Mouse (Mus musculus) gastrocnemius, adult 18-20 months (tissue): ENCODE measurements around the gene Camsap2. TPM values are rescaled to one million over a fixed set of nuclear protein-coding genes. Genes with fewer than 3 reads are reported as not detected.

Source experiments
- DNase-seq: peaks from one replicate; pipeline ENCODE4 v3.0.0; 2021; ENCODE audit warnings: low spot score
- total RNA-seq, 2 experiments: library from RNA; stranded (reverse); gene quantifications; 2 replicates each; pipeline ENCODE4 v1.2.3; 2021

The Camsap2 gene
- total RNA-seq, 2 experiments from 2014 or later, result 9.0 to 10.0 TPM

- peak; percentile 12 for DNase-seq
Measured at GRCm38 (mm10) chr1:136344768-136345453, 993 bp downstream of the Camsap2 start.

- DNase-seq, result no peak
Measured at GRCm38 (mm10) chr1:136344281-136344680, 1.6 kb downstream of the Camsap2 start.

- no peak for DNase-seq
Measured at GRCm38 (mm10) chr1:136343727-136344126, 2.2 kb downstream of the Camsap2 start.

- no peak for DNase-seq
Measured at GRCm38 (mm10) chr1:136340541-136340940, 5.4 kb downstream of the Camsap2 start.

GRCm38 (mm10) chr1:136334743-136335142, 11.2 kb downstream of the Camsap2 start:
- no peak for DNase-seq

GRCm38 (mm10) chr1:136333512-136333911, 12.4 kb downstream of the Camsap2 start:
- DNase-seq, result no peak

GRCm38 (mm10) chr1:136333071-136333470, 12.8 kb downstream of the Camsap2 start:
- DNase-seq, result no peak

- no peak for DNase-seq
Measured at GRCm38 (mm10) chr1:136331836-136332235, 14.1 kb downstream of the Camsap2 start.

- DNase-seq, result no peak
Measured at GRCm38 (mm10) chr1:136329426-136329825, 16.5 kb downstream of the Camsap2 start.

GRCm38 (mm10) chr1:136328640-136329039, 17.3 kb downstream of the Camsap2 start:
- no peak for DNase-seq

- DNase-seq, result no peak
Measured at GRCm38 (mm10) chr1:136327638-136328037, 18.3 kb downstream of the Camsap2 start.

GRCm38 (mm10) chr1:136325933-136326332, 20.0 kb downstream of the Camsap2 start:
- no peak for DNase-seq

- DNase-seq, result no peak
Measured at GRCm38 (mm10) chr1:136322331-136322730, 23.6 kb downstream of the Camsap2 start.

- no peak for DNase-seq
Measured at GRCm38 (mm10) chr1:136316317-136316716, 29.6 kb downstream of the Camsap2 start.

- DNase-seq, result no peak
Measured at GRCm38 (mm10) chr1:136309193-136309592, 36.7 kb downstream of the Camsap2 start.

GRCm38 (mm10) chr1:136306424-136306823, 39.5 kb downstream of the Camsap2 start:
- peak; percentile 17 for DNase-seq

GRCm38 (mm10) chr1:136293961-136294360, 51.9 kb downstream of the Camsap2 start:
- DNase-seq, result no peak

- DNase-seq, result no peak
Measured at GRCm38 (mm10) chr1:136289803-136290202, 56.1 kb downstream of the Camsap2 start.

GRCm38 (mm10) chr1:136277366-136277765, 68.5 kb downstream of the Camsap2 start:
- DNase-seq, result no peak

GRCm38 (mm10) chr1:136268224-136268623, 77.7 kb downstream of the Camsap2 start:
- no peak for DNase-seq

- no peak for DNase-seq
Measured at GRCm38 (mm10) chr1:136266127-136266526, 79.8 kb downstream of the Camsap2 start.

- DNase-seq, result no peak
Measured at GRCm38 (mm10) chr1:136263355-136263754, 82.5 kb downstream of the Camsap2 start.

GRCm38 (mm10) chr1:136260635-136261238, 85.2 kb downstream of the Camsap2 start, which contains the start of gene Gpr25:
Gpr25 (minus strand) TSS chr1:136260873.
- peak; percentile 3 for DNase-seq
